Mouse (Mus musculus) heart, embryonic 15.5 days (tissue): ENCODE data around the gene Plekha6. TPM values are rescaled to one million over a fixed set of nuclear protein-coding genes. Genes with fewer than 3 reads are reported as not detected.

Experiments used
- ATAC-seq: fragments of 200-750 bp; cut with Nextera tagmentation; replicated peaks from 2 replicates; pipeline ENCODE4 v1.8.0; 2017; ENCODE audit warnings: low read depth, moderate TSS enrichment; ENCODE audit not compliant: insufficient number of reproducible peaks, insufficient read depth, low FRiP score
- H3K27ac ChIP-seq: fragments of 300-500 bp; sonication (generic); 2 replicates; pipeline ENCODE4 v1.5.1; 2015; ENCODE audit warnings: mild to moderate bottlenecking, inconsistent platforms
- H3K27me3 ChIP-seq: fragments of 300-500 bp; sonication (generic); 2 replicates; pipeline ENCODE4 v1.6.1; 2015; ENCODE audit warnings: inconsistent platforms
- H3K36me3 ChIP-seq: fragments of 300-500 bp; sonication (generic); 2 replicates; pipeline ENCODE4 v1.6.1; 2015; ENCODE audit warnings: mild to moderate bottlenecking, inconsistent platforms
- H3K4me1 ChIP-seq: fragments of 300-500 bp; sonication (generic); replicated peaks from 2 replicates; pipeline ENCODE4 v1.6.1; 2015; ENCODE audit warnings: inconsistent platforms
- H3K4me2 ChIP-seq: fragments of 300-500 bp; sonication (generic); 2 replicates; pipeline ENCODE4 v1.6.1; 2015; ENCODE audit warnings: inconsistent platforms, mild to moderate bottlenecking, moderate library complexity
- H3K4me3 ChIP-seq: fragments of 300-500 bp; sonication (generic); 2 replicates; pipeline ENCODE4 v1.5.1; 2015; ENCODE audit warnings: mild to moderate bottlenecking, inconsistent platforms
- H3K9ac ChIP-seq: fragments of 300-500 bp; sonication (generic); 2 replicates; pipeline ENCODE4 v1.6.1; 2015; ENCODE audit warnings: mild to moderate bottlenecking, inconsistent platforms
- H3K9me3 ChIP-seq: fragments of 300-500 bp; sonication (generic); replicated peaks from 2 replicates; pipeline ENCODE4 v1.6.1; 2016; ENCODE audit warnings: inconsistent platforms
- WGBS: fragments of 180-500 bp; shearing (Covaris S2); methylation state at CpG from one replicate; pipeline ENCODE4 v1.1.7; 2015; ENCODE audit warnings: mixed read lengths; 5-methylcytosine and 5-hydroxymethylcytosine counted together
- polyA plus RNA-seq: library from polyadenylated mRNA; unstranded; fragments of >200 nt; fragmentation: Nextera tagmentation; extraction: Ambion mirVana; gene quantifications from 2 replicates; pipeline ENCODE4 v1.2.1, GENCODE M21; 2015

Gene Plekha6
- polyA plus RNA-seq, 1 experiment from 2014 or later, result 12.2 TPM

- Histone ChIP-seq H3K4me1 (peaks cover 23% of the 10 kb centered on the region), H3K4me2 (no peak overlapping the region), H3K27me3 (no peaks in the 10 kb centered on the region), H3K9me3 (no peaks in the 10 kb centered on the region), H3K4me3 (no peak overlapping the region), H3K9ac (no peak overlapping the region), H3K27ac (no peak overlapping the region), H3K36me3 (no peaks in the 10 kb centered on the region)
- WGBS, result 82% methylated on average over 10 of the region's 10 CpGs
- no peak for ATAC-seq
Measured at GRCm38 (mm10) chr1:133215753-133216152, 51.7 kb downstream of the Plekha6 start.

- H3K36me3 ChIP-seq, result no peaks in the 10 kb centered on the region
- H3K27me3 ChIP-seq, result no peaks in the 10 kb centered on the region
- H3K27ac ChIP-seq, result no peak overlapping the region
- H3K9me3 ChIP-seq, result no peaks in the 10 kb centered on the region
- no peak for ATAC-seq
- 67% methylated on average over 5 of the region's 5 CpGs for WGBS
- no peak overlapping the region for H3K4me2 ChIP-seq
- no peak overlapping the region for H3K9ac ChIP-seq
- H3K4me1 ChIP-seq, result peaks cover 18% of the 10 kb centered on the region
- no peak overlapping the region for H3K4me3 ChIP-seq
Measured at GRCm38 (mm10) chr1:133217031-133217430, 53.0 kb downstream of the Plekha6 start.

GRCm38 (mm10) chr1:133219106-133219505, 55.1 kb downstream of the Plekha6 start:
- ATAC-seq, result no peak
- Histone ChIP-seq H3K4me3 (no peak overlapping the region), H3K9me3 (no peaks in the 10 kb centered on the region), H3K4me1 (peaks cover 32% of the 10 kb centered on the region), H3K4me2 (no peak overlapping the region), H3K27me3 (no peaks in the 10 kb centered on the region), H3K27ac (no peak overlapping the region), H3K36me3 (no peaks in the 10 kb centered on the region), H3K9ac (no peak overlapping the region)
- 63% methylated on average over 1 of the region's 1 CpGs for WGBS

GRCm38 (mm10) chr1:133221459-133221858, 57.4 kb downstream of the Plekha6 start:
- Histone ChIP-seq H3K4me2 (no peak overlapping the region), H3K36me3 (no peaks in the 10 kb centered on the region), H3K27me3 (no peaks in the 10 kb centered on the region), H3K4me1 (peaks cover 33% of the 10 kb centered on the region), H3K9ac (no peak overlapping the region), H3K9me3 (no peaks in the 10 kb centered on the region), H3K27ac (no peak overlapping the region), H3K4me3 (no peak overlapping the region)
- 73% methylated on average over 2 of the region's 3 CpGs for WGBS
- ATAC-seq, result no peak

GRCm38 (mm10) chr1:133222445-133222995, 58.5 kb downstream of the Plekha6 start:
- 23% methylated on average over 6 of the region's 6 CpGs for WGBS
- Histone ChIP-seq H3K4me1 (peaks cover 37% of the 10 kb centered on the region), H3K27ac (peak overlapping the region; percentile 59), H3K27me3 (no peaks in the 10 kb centered on the region), H3K4me2 (no peak overlapping the region), H3K9ac (peak overlapping the region; percentile 31; the same call in 1 of the 2 replicates), H3K9me3 (no peaks in the 10 kb centered on the region), H3K36me3 (no peaks in the 10 kb centered on the region), H3K4me3 (no peak overlapping the region)
- no peak for ATAC-seq

GRCm38 (mm10) chr1:133224674-133225073, 60.7 kb downstream of the Plekha6 start:
- H3K27ac ChIP-seq, result no peak overlapping the region
- no peaks in the 10 kb centered on the region for H3K36me3 ChIP-seq
- H3K4me1 ChIP-seq, result peaks cover 52% of the 10 kb centered on the region
- no peaks in the 10 kb centered on the region for H3K27me3 ChIP-seq
- H3K9me3 ChIP-seq, result no peaks in the 10 kb centered on the region
- no peak overlapping the region for H3K4me2 ChIP-seq
- no peak overlapping the region for H3K9ac ChIP-seq
- ATAC-seq, result no peak
- no peak overlapping the region for H3K4me3 ChIP-seq

- ATAC-seq, result no peak
- Histone ChIP-seq H3K4me2 (no peak overlapping the region), H3K4me1 (peaks cover 52% of the 10 kb centered on the region), H3K27ac (no peak overlapping the region), H3K9me3 (no peaks in the 10 kb centered on the region), H3K9ac (no peak overlapping the region), H3K36me3 (no peaks in the 10 kb centered on the region), H3K4me3 (no peak overlapping the region), H3K27me3 (no peaks in the 10 kb centered on the region)
- WGBS, result 55% methylated on average over 3 of the region's 3 CpGs
Measured at GRCm38 (mm10) chr1:133225137-133225536, 61.1 kb downstream of the Plekha6 start.

- H3K27ac ChIP-seq, result peak overlapping the region; percentile 94
- H3K36me3 ChIP-seq, result no peaks in the 10 kb centered on the region
- H3K4me2 ChIP-seq, result no peak overlapping the region
- 86% methylated on average over 2 of the region's 2 CpGs for WGBS
- no peak overlapping the region for H3K4me3 ChIP-seq
- H3K27me3 ChIP-seq, result no peaks in the 10 kb centered on the region
- H3K9me3 ChIP-seq, result no peaks in the 10 kb centered on the region
- no peak for ATAC-seq
- H3K9ac ChIP-seq, result no peak overlapping the region
- peaks cover 52% of the 10 kb centered on the region for H3K4me1 ChIP-seq
Measured at GRCm38 (mm10) chr1:133225561-133225960, 61.6 kb downstream of the Plekha6 start.

GRCm38 (mm10) chr1:133225963-133226660, 62.1 kb downstream of the Plekha6 start:
- Histone ChIP-seq H3K4me3 (no peak overlapping the region), H3K9me3 (no peaks in the 10 kb centered on the region), H3K4me2 (peak overlapping the region; percentile 34), H3K4me1 (peaks cover 52% of the 10 kb centered on the region), H3K36me3 (no peaks in the 10 kb centered on the region), H3K27ac (peak overlapping the region; percentile 94), H3K27me3 (no peaks in the 10 kb centered on the region), H3K9ac (0 out of 2 replicates have a peak overlapping the region, but pooled peaks have one; percentile 9)
- WGBS, result 28% methylated on average over 9 of the region's 9 CpGs
- peak; percentile 32; the same call in 1 of the 2 replicates for ATAC-seq

GRCm38 (mm10) chr1:133226928-133227327, 62.9 kb downstream of the Plekha6 start:
- Histone ChIP-seq H3K36me3 (no peaks in the 10 kb centered on the region), H3K4me2 (peak overlapping the region; percentile 37), H3K9me3 (no peaks in the 10 kb centered on the region), H3K27me3 (no peaks in the 10 kb centered on the region), H3K4me1 (peaks cover 57% of the 10 kb centered on the region), H3K4me3 (peak overlapping the region; percentile 5; the same call in 1 of the 2 replicates), H3K9ac (peak overlapping the region; percentile 36), H3K27ac (peak overlapping the region; percentile 94)
- peak; percentile 90 for ATAC-seq
- WGBS, result 9% methylated on average over 9 of the region's 9 CpGs

GRCm38 (mm10) chr1:133227378-133227777, 63.4 kb downstream of the Plekha6 start:
- Histone ChIP-seq H3K9me3 (no peaks in the 10 kb centered on the region), H3K9ac (peak overlapping the region; percentile 36), H3K4me1 (peaks cover 59% of the 10 kb centered on the region), H3K27ac (peak overlapping the region; percentile 94), H3K36me3 (no peaks in the 10 kb centered on the region), H3K4me2 (peak overlapping the region; percentile 37), H3K4me3 (peak overlapping the region; percentile 5; the same call in 1 of the 2 replicates), H3K27me3 (no peaks in the 10 kb centered on the region)
- no peak for ATAC-seq
- 32% methylated on average over 2 of the region's 2 CpGs for WGBS
